Mouse (Mus musculus): ENCODE measurements at regions not wholly inside any gene's neighbourhood (a gene's known extent, or its start where the extent isn't known, plus 50 kb on each side); places are given as distances from the start of the nearest gene placed in this dataset.
A peak's percentile ranks its signal among the peaks of the same experiment; 100 is the strongest.

DNA sequence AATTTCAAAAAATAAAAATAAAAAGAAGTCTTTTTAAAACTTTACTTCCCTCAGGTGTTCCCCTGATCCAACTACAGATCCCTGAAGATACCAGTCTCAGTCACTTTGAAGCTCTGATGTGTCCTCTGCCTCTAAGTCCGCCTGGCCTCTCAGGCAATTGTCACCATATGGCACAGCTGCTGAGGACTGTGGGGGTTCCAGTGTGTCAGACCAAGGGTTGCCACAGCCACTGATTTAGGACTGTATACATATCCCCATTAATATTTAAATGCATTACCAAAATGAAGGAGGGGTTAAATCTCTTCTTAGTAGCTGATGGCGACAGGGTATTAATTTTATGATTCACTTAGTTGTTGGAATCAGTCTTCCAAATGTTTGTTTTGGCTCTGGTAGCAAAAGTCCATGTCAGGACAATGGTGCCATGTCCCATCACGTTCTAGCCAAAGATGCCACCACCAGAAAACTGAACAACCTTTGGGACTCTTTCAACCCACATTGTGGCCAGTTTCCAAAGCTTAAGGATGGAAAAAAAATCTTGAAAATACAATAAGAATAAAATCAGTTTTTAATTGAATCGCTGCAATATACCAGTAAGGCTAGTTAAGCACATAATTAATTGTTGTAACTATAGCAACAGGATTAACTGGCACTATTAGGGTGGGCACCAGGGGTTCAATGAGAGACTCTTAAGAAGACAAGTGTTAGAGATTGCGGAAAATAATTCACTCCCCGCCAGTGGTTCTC is 62.5 kb downstream of the Arrdc4 start:
- no peaks in the 10 kb centered on the region for H3K27me3 ChIP-seq (ENCODE audit: control insufficient read depth, insufficient read depth, low read length)
- TF ChIP-seq POLR2A (IDR thresholded peaks at IDR 0.05; ENCODE audit: borderline replicate concordance, extremely low read depth, insufficient read depth, insufficient read length): no peak
- ATAC-seq (ENCODE audit: low FRiP score, low read depth) (no peak), DNase-seq (ENCODE audit: low spot score) (no peak)
- no peak overlapping the region for H3K4me2 ChIP-seq (replicated peaks; ENCODE audit: low read depth, low read length, severe bottlenecking)
- 0 out of 2 replicates have a peak, but pooled peaks cover 5% of the 10 kb centered on the region for H3K4me1 ChIP-seq (ENCODE audit: control insufficient read depth, insufficient read depth, low read length)
- no peak overlapping the region for H3K9ac ChIP-seq (ENCODE audit: low read depth, low read length, severe bottlenecking)
- H3K27ac ChIP-seq (replicated peaks; ENCODE audit: low read depth, low read length): no peak overlapping the region
- no peaks in the 10 kb centered on the region for H3K9me3 ChIP-seq (ENCODE audit: control insufficient read depth, low read length)
- H3K36me3 ChIP-seq (ENCODE audit: control insufficient read depth, insufficient read depth, low read length): no peaks in the 10 kb centered on the region
- 54% methylated on average over 6 of the region's 6 CpGs for WGBS
- no peak overlapping the region for H3K4me3 ChIP-seq (replicated peaks; ENCODE audit: low read length)

DNA sequence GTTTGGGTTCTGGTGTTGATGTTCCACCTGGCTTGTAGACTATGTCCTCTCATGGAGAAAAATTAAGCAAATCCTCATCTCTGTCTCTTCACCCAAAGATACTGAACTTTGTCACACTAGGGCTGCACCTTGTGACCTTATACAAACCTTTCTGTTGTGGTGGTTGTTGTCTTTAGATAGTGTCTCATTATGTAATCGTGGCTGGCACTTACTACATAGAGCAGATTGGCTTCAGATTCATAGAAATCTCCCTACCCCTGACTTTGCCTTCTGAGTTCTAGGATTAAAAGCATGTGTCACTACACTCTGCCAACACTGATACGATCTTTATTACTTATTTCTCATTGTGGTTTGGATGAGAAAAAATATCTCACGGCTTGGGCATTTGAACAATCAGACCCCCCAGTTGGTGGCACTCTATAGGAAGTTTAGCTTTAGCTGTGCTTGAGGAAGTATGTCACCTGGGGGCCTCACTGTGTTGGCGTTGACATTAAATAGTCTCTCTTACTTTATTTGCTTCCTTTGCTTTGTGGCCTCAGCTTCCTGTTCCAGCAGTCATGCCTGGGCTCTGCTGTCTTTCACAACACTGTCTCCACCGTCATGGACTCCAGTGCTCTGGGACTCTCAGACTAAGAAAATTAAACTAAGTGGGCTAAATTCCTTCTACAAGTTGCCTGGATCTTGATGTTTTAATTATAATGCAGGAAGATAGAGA is 66.0 kb downstream of the Arrdc4 start:
- 60% methylated on average over 5 of the region's 5 CpGs for WGBS
- Histone ChIP-seq H3K9ac (ENCODE audit: low read depth, low read length, severe bottlenecking) (no peak overlapping the region), H3K4me1 (ENCODE audit: control insufficient read depth, insufficient read depth, low read length) (0 out of 2 replicates have a peak, but pooled peaks cover 5% of the 10 kb centered on the region), H3K27me3 (ENCODE audit: control insufficient read depth, insufficient read depth, low read length) (no peaks in the 10 kb centered on the region), H3K36me3 (ENCODE audit: control insufficient read depth, insufficient read depth, low read length) (no peaks in the 10 kb centered on the region), H3K4me3 (replicated peaks; ENCODE audit: low read length) (no peak overlapping the region), H3K9me3 (ENCODE audit: control insufficient read depth, low read length) (no peaks in the 10 kb centered on the region), H3K27ac (replicated peaks; ENCODE audit: low read depth, low read length) (no peak overlapping the region), H3K4me2 (replicated peaks; ENCODE audit: low read depth, low read length, severe bottlenecking) (no peak overlapping the region)
- ATAC-seq (ENCODE audit: low FRiP score, low read depth): no peak
- DNase-seq (ENCODE audit: low spot score): no peak
- TF ChIP-seq POLR2A (IDR thresholded peaks at IDR 0.05; ENCODE audit: borderline replicate concordance, extremely low read depth, insufficient read depth, insufficient read length): no peak

DNA sequence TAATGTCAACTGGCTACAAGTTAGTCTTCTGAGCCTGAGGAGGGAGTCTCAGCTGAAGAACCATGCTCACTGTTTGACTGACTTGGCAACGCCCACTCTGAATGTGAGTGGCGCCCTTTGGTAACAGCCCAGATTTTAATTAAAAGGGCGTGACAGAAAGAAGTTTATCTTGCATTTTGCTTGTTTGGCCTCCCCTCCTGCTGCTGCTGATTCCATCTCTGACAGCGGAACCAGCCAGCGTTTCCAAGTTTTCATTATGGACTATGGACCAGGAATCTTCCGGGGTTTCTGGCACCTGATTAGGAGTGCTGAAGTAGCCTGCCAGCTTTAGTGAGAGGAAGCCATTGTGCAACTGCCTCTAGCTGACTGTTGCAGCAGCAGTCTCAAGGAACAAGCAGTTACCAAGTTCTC is 66.7 kb downstream of the Arrdc4 start:
- ATAC-seq (ENCODE audit: low FRiP score, low read depth): no peak
- no peak overlapping the region for H3K9ac ChIP-seq (ENCODE audit: low read depth, low read length, severe bottlenecking)
- DNase-seq (ENCODE audit: low spot score): peak; percentile 10
- H3K36me3 ChIP-seq (ENCODE audit: control insufficient read depth, insufficient read depth, low read length): no peaks in the 10 kb centered on the region
- 74% methylated on average over 6 of the region's 6 CpGs for WGBS
- no peak for TF ChIP-seq POLR2A (IDR thresholded peaks at IDR 0.05; ENCODE audit: borderline replicate concordance, extremely low read depth, insufficient read depth, insufficient read length)
- H3K4me3 ChIP-seq (replicated peaks; ENCODE audit: low read length): no peak overlapping the region
- H3K27ac ChIP-seq (replicated peaks; ENCODE audit: low read depth, low read length): no peak overlapping the region
- no peak overlapping the region for H3K4me2 ChIP-seq (replicated peaks; ENCODE audit: low read depth, low read length, severe bottlenecking)
- H3K9me3 ChIP-seq (ENCODE audit: control insufficient read depth, low read length): no peaks in the 10 kb centered on the region
- H3K4me1 ChIP-seq (ENCODE audit: control insufficient read depth, insufficient read depth, low read length): 0 out of 2 replicates have a peak, but pooled peaks cover 5% of the 10 kb centered on the region
- H3K27me3 ChIP-seq (ENCODE audit: control insufficient read depth, insufficient read depth, low read length): no peaks in the 10 kb centered on the region

DNA sequence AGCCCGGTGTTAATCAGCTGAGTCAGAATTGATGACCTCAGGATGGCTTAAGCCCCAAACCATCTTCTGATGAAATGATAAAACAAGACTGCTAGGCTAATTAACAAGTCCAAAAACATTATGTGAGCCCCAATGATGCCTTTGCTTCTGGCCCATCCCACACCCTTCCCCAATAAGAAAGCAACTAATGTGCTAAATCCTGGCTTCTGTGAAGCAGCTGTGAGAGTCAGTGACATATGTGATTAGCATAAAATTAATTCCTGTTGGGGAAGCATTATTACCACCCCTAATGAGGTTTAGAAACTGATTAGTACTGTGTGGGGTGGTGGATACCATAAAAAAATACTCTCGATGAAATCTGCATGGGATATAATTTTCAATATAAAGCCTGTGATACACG is 69.3 kb downstream of the Arrdc4 start:
- H3K27me3 ChIP-seq (ENCODE audit: control insufficient read depth, insufficient read depth, low read length): no peaks in the 10 kb centered on the region
- no peak overlapping the region for H3K9ac ChIP-seq (ENCODE audit: low read depth, low read length, severe bottlenecking)
- no peaks in the 10 kb centered on the region for H3K4me1 ChIP-seq (ENCODE audit: control insufficient read depth, insufficient read depth, low read length)
- H3K4me3 ChIP-seq (replicated peaks; ENCODE audit: low read length): no peak overlapping the region
- WGBS: 82% methylated on average over 3 of the region's 3 CpGs
- no peaks in the 10 kb centered on the region for H3K9me3 ChIP-seq (ENCODE audit: control insufficient read depth, low read length)
- TF ChIP-seq POLR2A (IDR thresholded peaks at IDR 0.05; ENCODE audit: borderline replicate concordance, extremely low read depth, insufficient read depth, insufficient read length): no peak
- DNase-seq (ENCODE audit: low spot score): no peak
- H3K36me3 ChIP-seq (ENCODE audit: control insufficient read depth, insufficient read depth, low read length): no peaks in the 10 kb centered on the region
- ATAC-seq (ENCODE audit: low FRiP score, low read depth): no peak
- no peak overlapping the region for H3K27ac ChIP-seq (replicated peaks; ENCODE audit: low read depth, low read length)
- H3K4me2 ChIP-seq (replicated peaks; ENCODE audit: low read depth, low read length, severe bottlenecking): no peak overlapping the region

DNA sequence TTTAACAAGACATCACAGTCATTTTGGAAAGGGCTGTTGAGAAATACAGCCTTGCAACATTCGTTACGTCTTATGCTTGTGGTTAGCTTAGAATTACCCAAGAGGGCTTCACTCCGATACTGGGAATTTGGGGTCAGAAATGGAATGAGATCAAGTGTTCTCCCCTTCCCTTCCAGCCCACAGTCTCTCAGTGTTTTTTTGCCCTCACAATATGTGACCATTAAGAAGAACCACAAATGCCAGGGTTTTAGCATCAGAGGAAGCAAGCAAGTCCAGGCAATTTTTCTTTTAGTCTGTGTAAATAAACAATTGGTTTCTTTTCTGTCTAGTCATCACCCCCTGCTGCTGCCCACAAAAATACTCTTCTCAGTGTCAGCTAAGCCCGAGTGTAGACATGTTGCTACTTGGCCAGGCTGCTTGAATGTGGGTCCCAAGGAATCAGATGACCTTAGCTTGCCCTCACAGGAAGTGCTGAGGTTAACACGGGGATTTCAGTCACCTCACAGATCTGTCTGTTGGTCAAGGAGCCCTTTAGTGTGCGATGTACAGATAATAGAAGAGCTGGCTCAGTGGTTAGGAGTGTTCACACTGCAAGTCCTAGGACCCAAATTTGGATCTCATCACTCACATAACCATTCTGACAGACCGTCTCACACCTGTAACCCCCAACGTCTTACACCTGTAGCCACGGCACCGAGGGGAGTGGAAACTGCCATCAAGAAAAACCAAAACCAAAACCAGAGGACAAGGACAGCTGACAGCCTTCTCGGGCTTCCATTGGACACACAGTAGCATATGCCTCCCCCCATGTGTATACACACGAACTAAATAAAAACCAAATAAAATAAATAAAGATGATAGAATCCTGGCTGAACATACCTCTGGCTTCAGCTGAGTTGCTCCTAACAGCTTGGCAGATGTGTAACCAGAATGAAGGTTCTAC is 81.0 kb downstream of the Arrdc4 start:
- H3K27me3 ChIP-seq (ENCODE audit: control insufficient read depth, insufficient read depth, low read length): no peaks in the 10 kb centered on the region
- H3K9me3 ChIP-seq (ENCODE audit: control insufficient read depth, low read length): no peaks in the 10 kb centered on the region
- TF ChIP-seq POLR2A (IDR thresholded peaks at IDR 0.05; ENCODE audit: borderline replicate concordance, extremely low read depth, insufficient read depth, insufficient read length): no peak
- ATAC-seq (ENCODE audit: low FRiP score, low read depth) (no peak), DNase-seq (ENCODE audit: low spot score) (no peak)
- no peaks in the 10 kb centered on the region for H3K36me3 ChIP-seq (ENCODE audit: control insufficient read depth, insufficient read depth, low read length)
- H3K4me2 ChIP-seq (replicated peaks; ENCODE audit: low read depth, low read length, severe bottlenecking): no peak overlapping the region
- no peak overlapping the region for H3K9ac ChIP-seq (ENCODE audit: low read depth, low read length, severe bottlenecking)
- H3K27ac ChIP-seq (replicated peaks; ENCODE audit: low read depth, low read length): no peak overlapping the region
- WGBS: 68% methylated on average over 12 of the region's 12 CpGs
- no peaks in the 10 kb centered on the region for H3K4me1 ChIP-seq (ENCODE audit: control insufficient read depth, insufficient read depth, low read length)
- no peak overlapping the region for H3K4me3 ChIP-seq (replicated peaks; ENCODE audit: low read length)
